Mouse (Mus musculus) T-helper 17 cell (primary cell): ENCODE data around the gene Abcc1.

Experiments
- in situ Hi-C, 2 experiments: fragments of 300-600 bp; cut with MboI, MseI; formaldehyde crosslinking; loops; 1 replicate in 1 of 2; 2 replicates in 1 of 2; pipeline ENCODE4 v1.15.1; 2025; ENCODE audit warnings: high pct_unique_total_duplicates in 2 of 2

The Abcc1 gene

GRCm38 (mm10) chr16:14437446-14437982, 76.2 kb downstream of the Abcc1 start:
- in situ Hi-C loops = no loop called here

DNA sequence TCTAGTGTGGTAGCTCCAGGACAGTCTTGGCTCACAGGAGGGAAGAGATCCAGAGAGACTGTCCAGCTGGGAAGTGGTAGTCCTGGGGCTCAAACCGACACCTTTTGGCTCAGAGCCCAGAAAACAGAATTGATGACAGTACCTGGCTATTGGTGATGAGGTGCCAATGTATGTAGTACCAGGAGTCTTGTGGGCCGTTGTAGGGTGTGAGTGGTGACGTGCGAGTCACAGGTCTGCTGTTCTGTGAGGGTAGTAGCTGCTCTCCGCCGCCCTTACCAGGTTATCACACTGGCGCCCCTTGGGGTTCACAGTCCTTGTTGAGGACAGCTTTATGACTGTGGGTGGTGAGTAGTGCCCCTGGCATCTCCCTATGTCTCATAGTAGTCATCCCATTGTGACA, 77.2 kb downstream of the Abcc1 start:
- in situ Hi-C loops = no loop called here

GRCm38 (mm10) chr16:14439081-14439480, 77.7 kb downstream of the Abcc1 start:
- in situ Hi-C loops = no loop called here

GRCm38 (mm10) chr16:14439801-14440614, 78.7 kb downstream of the Abcc1 start:
- in situ Hi-C loops = no loop called here

DNA sequence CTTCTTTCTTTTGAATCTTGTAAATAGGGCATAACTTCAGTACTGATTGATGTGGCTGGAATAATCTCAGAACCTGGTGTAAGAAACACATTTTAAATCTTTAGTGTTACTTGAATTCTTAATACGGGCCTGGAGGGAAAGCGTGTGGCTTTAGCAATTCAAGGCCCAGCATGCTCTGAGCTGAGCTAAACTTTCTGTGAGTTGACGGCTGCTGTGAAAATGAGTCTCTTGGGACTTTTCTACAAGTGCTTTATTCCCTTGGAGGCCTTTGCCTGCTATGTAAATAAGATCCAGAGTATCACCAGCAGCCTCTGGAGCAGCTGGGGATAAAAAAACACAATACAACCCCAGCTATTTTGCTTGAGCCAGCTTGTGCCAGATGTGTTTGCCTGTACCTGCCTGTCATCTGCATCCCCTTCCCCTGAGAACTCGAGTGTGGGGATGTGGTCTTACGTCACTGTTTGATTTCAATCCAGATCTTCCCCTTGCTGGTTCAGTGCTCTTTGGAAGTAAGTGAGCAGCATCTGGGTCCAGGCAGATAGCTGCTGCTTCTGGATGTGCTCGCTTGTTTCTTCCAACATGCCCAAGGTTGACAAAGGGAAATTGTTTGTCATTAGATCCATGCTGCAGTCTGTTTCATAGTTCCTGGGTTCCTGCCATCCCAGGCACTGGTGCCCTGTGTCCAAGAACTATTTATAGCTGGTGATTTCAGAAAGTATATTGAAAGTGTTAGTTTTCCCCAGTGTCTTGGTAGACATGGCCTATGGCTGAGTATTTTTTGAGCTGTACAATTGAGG, 82.9 kb downstream of the Abcc1 start:
- in situ Hi-C loops = no loop called here

- in situ Hi-C loops = no loop called here
Measured at GRCm38 (mm10) chr16:14445197-14445596, 83.8 kb downstream of the Abcc1 start.

DNA sequence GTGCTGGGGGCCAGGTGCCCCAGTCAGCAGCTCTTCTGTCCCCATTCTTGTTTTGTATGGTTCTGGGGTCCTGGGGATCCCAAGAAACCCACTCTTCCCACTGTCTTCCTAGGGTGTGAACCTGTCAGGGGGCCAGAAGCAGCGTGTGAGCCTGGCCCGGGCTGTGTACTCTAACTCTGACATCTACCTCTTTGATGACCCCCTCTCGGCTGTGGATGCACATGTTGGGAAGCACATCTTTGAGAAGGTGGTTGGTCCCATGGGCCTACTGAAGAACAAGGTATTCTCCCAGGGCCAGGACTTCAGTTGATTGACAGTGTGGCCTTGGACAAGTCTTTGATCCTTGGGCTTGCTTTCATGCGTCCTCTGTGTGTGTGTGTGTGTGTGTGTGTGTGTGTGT, 86.0 kb downstream of the Abcc1 start:
- in situ Hi-C loops = no loop called here

DNA sequence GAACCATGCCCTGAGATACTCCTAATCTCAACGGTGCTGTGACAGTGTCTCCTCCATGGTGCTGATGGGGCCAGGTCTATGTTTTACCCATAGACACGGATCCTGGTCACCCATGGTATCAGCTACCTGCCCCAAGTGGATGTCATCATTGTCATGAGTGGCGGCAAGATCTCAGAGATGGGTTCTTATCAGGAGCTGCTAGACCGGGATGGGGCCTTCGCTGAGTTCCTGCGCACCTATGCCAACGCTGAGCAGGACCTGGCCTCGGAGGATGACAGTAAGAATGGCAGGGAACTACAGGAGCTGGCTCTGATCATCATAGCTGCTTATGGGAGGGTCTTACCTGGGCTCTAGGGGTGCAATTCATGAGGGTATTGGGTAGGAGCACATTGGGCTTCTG, 86.9 kb downstream of the Abcc1 start:
- in situ Hi-C loops = no loop called here

GRCm38 (mm10) chr16:14449861-14450260, 88.5 kb downstream of the Abcc1 start:
- in situ Hi-C loops = no loop called here

DNA sequence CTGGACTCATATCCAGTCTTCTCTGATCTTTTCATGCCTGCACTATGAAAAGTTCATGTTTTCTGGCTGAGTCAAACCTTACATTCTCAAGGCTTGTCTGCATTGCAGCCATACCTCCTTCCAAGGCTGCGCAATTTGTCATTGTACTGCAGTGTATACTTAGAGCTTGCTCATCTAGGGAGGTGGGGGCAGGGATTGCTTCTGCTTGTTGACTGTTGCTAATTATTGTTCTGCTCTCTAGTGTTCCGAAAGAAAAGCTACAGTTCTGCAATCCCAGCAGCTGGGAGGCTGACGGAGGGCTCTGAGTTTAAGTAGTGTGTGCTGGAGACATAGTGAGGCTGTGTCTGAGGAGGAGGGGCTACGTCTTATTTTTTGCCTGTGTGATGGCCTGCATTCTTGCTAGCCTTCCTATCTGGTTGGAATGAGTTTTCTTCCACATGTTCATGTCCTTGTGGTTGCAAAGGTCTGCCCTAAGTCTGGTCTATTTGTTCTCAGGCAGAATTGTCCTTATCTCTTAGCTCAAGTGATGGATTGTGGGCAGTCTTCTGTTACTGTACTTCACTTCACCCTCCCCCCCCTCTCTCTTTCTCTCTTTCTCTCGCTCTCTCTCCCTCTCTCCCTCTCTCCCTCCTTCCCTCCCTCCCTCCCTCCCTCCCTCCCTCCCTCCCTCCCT, 90.2 kb downstream of the Abcc1 start:
- in situ Hi-C loops = no loop called here

- in situ Hi-C loops = no loop called here
Measured at GRCm38 (mm10) chr16:14462535-14462934, 101.2 kb downstream of the Abcc1 start.

- in situ Hi-C loops = no loop called here
Measured at GRCm38 (mm10) chr16:14465016-14465415, 103.7 kb downstream of the Abcc1 start.

DNA sequence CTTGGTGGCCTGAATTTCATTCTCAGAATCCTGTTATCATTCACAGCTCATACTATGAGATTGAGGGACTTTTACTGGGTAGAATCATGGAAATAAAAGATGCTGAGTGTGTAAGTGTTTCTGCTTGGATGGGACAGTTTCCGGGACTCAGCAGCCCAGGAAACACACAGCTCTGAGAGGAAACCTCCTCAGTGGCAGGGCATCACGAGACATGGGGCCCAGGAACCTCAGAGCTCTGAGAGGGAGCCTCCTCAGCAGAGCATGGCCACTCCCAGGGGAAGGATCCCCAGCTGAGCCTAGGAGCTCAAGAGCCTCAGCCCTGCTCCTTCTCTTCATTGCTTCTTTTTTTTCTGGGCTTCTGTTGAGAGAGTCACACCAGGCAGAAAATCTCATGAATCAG, 107.0 kb downstream of the Abcc1 start:
- in situ Hi-C loops = no loop called here

DNA sequence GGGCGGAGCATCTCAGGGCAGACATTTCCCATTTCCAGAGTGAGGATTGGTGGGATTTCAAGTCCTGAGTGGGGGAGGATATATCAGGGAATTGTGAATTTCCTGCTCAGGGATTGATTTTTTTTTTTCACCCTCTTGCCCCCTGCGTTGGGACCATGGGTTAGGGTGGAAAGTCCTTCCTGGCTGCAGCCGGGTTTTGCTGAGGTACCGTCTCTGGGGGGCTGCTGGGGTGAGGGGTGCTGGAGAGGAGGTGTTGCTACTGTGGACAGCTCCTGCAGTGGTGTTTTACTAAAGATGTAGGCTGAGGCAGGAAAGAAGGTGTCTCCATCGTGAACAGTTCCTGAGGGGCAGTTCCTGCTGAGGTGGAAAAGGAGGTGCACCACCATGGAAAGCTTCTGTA, 107.5 kb downstream of the Abcc1 start:
- in situ Hi-C loops = no loop called here

GRCm38 (mm10) chr16:14472171-14472570, 110.8 kb downstream of the Abcc1 start:
- in situ Hi-C loops = no loop called here

DNA sequence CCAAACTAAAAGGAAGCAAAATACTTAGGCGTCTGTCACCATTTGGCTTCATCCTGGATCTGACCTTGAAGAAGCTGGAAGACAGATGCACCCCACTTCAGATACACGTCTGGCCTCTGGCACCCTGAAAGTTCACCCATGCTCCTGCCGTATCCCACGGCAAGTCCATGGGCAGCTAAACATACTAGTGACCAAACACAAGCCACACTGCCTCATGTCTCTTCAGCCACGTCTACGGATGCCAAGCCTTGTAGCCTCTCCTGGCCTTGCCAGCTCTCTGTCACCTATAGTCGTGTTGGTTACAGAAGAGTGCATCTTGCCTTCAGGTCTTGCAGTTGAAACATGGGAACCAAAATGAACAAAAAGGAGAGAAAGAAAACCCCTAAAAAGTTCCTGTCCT, 112.3 kb downstream of the Abcc1 start:
- in situ Hi-C loops = no loop called here

DNA sequence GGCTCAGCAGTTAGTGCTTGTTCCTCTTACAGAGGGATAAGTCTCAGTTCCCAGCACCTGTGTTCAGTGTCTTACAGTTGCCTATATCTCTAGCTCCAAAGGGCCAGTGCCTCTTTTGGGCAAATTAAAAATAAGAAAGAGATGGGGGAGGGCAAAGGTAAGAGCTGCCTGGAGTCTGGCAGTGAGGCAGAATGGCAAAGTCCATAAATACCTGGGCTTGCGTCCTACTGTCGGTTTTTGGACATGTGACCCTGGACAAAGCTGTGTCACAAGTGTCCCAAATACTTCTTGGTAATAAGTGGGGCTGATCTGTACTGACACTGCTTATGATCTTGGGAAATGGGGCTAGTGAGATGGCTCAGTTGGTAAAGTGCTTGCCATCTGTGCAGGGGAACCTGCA, 113.6 kb downstream of the Abcc1 start:
- in situ Hi-C loops = no loop called here

- in situ Hi-C loops = no loop called here
Measured at GRCm38 (mm10) chr16:14476056-14476455, 114.7 kb downstream of the Abcc1 start.

DNA sequence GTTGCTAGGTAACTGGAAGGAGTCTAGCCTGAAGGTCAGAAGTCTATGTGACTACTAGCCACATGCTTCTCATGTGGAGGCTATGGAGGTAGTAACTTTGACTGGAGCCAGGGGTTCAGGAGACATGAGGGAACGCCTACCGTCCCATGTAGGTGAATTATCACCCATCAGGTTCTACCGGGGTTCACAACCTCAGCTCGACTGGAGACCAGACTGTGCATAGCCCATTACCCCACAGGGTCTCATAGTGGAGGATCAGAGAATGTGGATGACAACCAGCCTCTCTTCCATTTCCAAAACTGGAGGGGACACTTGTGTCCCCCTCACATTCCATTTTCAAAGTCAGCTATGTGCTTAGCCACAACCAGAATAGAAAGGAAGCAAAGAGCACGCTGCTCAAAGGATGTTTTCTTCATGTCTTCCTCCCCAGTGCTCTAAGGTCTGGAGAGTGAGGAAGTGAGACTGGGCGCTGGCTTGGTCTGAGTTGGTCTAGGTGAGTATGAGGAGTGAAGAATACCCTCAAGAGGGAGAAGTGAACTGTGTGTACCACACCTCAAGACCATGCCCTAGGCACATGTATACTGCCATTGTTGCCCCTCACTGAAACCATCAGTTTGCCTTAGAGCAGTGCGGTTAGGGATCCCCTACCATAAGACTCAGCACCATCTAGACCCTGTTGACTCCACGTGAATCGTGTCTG, 115.5 kb downstream of the Abcc1 start:
- in situ Hi-C loops = no loop called here

GRCm38 (mm10) chr16:14477510-14478300, 116.3 kb downstream of the Abcc1 start:
- in situ Hi-C loops = no loop called here

- in situ Hi-C loops = loop anchor here in 1 of 2 experiments (10.0 kb wide), 1 partner anchor 235 kb away; no protein-coding TSS in a partner anchor
Measured at GRCm38 (mm10) chr16:14479641-14480040, 118.3 kb downstream of the Abcc1 start.
